Mouse (Mus musculus) cerebellum, adult (tissue): Measurements from ENCODE around the gene Pld3.
"Not testable (repeated sequence)": the region's sequence is repeated elsewhere in the genome, so short reads cannot be mapped to it uniquely, and the experiment has no call there.

Experiments used
- ATAC-seq: cut with Nextera tagmentation; 2 replicates; pipeline ENCODE4 v1.9.2; 2017; ENCODE audit warnings: mild to moderate bottlenecking, moderate library complexity, mixed read lengths; ENCODE audit not compliant: insufficient number of reproducible peaks, low FRiP score, low TSS enrichment

Gene Pld3

DNA sequence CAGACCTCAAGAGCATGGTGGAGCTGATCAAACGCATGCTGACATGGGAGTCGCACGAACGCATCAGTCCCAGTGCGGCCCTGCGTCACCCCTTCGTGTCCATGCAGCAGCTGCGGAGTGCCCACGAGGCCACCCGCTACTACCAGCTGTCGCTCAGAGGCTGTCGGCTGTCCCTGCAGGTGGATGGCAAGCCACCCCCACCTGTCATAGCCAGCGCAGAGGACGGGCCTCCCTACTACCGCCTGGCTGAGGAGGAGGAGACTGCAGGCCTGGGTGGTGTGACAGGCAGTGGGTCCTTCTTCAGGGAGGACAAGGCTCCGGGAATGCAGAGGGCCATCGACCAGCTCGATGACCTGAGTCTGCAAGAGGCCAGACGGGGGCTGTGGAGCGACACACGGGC is 23.9 kb downstream of the Pld3 start:
- ATAC-seq: no peak

DNA sequence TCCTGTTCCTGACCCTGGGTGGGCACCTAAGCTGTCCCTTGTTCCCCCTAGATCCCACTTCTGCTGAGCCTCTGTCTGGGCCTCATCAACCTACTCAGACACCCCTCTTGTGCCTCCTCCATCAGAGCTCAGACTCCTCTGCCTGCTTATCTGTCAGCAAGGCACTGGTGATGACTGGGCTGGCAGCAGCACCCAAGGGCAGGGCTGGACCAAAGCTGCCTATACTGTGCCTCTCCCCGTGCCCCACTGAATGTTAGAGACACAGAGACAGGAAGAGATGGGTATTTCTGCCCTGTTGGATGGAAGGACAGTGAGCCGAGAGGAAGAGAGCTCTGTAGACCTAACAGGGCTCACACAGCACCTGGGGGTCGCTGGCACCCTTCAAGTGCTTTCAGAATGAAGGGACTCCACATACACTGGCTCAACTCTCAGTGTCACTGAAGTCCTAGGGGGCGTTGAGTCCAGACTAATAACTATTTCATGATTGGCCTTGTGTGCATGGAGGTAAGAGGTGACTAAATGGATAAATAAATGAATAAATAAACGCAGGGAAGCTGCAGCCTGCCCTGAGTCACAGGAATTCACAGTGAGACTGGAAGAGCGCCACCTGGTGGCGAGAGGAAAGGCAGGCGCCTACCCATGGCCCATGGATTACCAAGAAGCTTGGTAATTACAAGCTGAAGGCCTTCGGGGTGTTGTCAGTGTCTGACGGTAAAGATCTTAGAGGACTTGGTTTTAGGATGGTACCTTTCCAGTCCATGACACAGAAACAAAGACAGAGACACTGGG is 26.8 kb downstream of the Pld3 start:
- ATAC-seq: peak; percentile 67; the same call in 1 of the 2 replicates

- ATAC-seq: no peak
Observed at GRCm38 (mm10) chr7:27523805-27524204, 29.2 kb downstream of the Pld3 start.

- no peak for ATAC-seq
Observed at GRCm38 (mm10) chr7:27522967-27523366, 30.1 kb downstream of the Pld3 start, which contains the start of gene Hipk4. Gene Hipk4, plus strand, starts transcription at chr7:27523267.

GRCm38 (mm10) chr7:27520599-27520998 is 32.4 kb downstream of the Pld3 start:
- no peak for ATAC-seq

DNA sequence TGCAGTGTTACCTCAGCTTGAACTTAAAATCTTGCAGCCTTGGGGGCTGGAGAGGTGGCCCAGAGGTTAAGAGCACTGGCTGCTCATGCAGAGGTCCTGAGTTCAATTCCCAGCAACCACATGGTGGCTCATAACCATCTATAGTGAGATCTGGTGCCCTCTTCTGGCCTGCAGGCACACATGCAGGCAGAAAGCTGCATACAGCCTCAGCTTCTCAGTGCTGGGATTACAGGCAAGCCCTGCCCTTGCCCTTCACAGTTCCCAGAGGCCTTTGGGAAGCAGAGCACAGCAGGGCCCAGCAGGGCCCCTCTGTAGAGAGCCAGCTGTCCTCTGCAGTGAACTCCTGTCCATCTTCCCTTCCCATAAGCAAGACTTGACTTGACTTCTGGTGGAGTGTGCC is 32.9 kb downstream of the Pld3 start:
- ATAC-seq: no peak

- no peak for ATAC-seq
Observed at GRCm38 (mm10) chr7:27518314-27518713, 34.7 kb downstream of the Pld3 start.

DNA sequence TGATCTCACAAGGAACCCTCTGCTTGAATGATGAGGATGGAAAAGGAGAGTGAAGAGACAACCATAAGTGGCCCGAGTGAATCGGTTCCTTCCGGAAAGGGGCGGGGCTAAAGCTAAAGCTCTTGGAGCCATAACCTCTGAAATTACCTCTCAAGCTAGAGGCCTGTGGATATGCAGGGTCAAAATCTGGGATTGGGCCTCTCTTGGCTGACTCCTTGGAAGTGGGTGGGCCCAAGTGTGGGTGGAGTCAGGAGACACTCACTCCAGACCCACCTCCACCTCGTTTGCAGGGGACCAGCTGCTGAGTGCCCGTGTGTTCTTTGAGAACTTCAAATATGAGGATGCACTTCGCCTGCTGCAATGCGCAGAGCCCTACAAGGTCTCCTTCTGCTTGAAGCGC is 38.1 kb downstream of the Pld3 start:
- no peak for ATAC-seq

DNA sequence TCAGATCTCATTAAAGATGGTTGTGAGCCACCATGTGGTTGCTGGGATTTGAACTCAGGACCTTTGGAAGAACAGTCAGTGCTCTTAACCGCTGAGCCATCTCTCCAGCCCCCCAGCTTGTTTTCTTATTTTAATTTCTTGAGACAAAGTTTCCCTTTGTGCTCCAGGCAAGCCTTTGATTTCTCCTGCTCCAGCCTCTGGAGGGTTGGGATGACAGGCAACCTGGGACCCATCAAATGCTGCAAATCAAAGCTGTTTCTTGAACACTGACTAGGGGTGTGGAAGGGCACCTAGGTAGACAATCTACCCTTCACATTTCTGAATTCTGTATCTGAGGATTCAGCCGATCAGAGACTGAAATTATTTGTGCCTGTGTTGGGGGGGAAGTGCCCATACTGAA is 42.2 kb downstream of the Pld3 start:
- ATAC-seq: no peak

DNA sequence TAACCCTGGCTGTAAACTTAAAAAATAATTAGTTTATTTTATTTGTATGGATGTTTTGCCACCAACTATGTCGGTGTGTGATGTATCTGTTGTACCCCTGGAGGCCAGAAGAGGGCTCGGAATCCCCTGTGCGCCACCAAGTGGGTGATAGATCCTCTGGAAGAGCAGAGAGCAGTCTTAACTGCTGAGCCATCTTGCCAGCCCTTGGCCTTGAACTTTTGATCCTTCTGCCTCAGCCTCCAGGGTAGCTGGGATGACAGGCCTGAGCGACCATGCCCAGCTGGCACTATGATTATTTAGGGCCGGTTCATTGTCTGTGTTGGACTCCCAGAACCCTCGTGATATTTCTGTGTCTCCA is 44.4 kb downstream of the Pld3 start:
- ATAC-seq: 0 out of 2 replicates have a peak, but pooled peaks have one; percentile 63

GRCm38 (mm10) chr7:27507711-27508647 is 45.0 kb downstream of the Pld3 start:
- peak; percentile 68; the same call in 1 of the 2 replicates for ATAC-seq

DNA sequence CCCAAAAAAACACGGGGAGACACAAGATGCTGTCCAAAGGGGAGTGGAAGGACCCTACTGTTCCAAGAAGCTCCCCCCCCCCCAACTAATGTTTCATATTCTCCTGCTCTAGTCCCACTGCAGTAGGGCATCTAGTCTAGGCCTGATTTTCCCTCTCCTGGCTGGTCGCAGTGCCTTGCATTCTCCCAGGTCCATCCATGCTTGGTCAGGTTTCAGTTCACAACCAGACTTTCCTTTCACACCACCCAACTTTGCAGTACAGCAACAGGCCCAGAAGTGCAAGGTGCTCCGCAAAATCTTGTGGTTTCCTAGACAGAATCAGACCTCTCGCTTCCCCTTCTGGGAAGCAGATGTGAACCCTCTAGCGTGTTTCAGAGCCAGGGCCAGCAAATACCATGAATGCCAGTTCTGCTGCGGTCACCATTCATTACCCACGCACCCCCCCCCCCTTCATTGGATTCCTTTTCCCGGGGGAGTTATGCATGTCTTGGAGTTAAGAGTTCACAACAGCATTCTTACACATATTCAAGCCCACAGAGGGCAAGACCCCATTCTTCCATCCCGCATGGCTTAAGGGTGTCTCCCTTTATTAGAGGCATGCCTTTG is 46.1 kb downstream of the Pld3 start:
- no peak for ATAC-seq

DNA sequence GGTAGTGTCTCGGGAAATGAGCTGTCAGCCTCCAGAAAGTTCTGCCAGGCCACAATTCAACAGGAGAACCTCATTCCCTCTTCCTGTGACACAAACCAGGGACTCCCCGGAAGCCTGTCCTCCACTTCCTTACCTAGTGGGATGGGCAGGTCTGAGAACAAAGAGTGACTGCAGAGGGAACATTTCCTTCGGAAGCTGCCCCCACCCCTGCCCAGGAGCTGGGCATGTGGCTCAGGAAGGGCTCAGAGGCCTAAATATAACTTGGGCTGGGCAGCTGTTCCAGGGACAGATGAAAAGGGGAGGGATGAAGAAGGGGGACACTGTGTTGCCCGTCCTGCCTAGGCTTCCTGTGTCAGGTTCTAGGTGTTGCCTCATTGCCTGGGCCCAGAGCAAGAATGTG is 51.4 kb downstream of the Pld3 start:
- ATAC-seq: no peak

GRCm38 (mm10) chr7:27499036-27499435 is 54.0 kb downstream of the Pld3 start, which contains the start of gene Prx:
Gene Prx, plus strand, starts transcription at chr7:27499324.
- no peak for ATAC-seq

DNA sequence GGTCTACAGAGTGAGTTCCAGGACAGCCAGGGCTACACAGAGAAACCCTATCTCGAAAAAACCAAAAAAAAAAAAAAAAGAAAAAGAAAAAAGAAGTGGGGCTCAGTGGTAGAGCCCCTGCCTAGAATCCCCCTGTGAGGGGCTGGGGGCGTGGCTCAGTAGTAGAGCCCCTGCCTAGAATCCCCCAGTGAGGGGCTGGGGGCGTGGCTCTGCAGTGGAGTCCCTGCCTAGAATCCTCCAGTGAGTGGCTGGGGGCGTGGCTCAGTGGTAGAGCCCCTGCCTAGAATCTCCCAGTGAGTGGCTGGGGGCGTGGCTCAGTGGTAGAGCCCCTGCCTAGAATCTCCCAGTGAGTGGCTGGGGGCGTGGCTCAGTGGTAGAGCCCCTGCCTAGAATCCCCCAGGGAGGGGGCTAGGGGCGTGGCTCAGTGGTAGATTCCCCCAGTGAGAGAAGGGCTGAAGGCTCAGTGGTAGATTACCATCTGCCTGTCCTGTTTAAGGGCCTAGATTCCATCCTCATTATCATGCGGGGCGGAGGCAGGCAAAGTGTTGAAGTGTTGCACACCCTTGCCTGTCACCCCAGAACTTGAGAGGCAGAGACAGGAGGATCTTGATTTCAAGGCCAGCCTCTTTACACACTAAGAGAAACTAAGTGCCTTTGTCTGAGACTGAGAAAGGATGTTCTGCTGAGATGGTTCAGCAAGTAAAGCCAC is 58.2 kb downstream of the Pld3 start:
- ATAC-seq: not testable (repeated sequence)

DNA sequence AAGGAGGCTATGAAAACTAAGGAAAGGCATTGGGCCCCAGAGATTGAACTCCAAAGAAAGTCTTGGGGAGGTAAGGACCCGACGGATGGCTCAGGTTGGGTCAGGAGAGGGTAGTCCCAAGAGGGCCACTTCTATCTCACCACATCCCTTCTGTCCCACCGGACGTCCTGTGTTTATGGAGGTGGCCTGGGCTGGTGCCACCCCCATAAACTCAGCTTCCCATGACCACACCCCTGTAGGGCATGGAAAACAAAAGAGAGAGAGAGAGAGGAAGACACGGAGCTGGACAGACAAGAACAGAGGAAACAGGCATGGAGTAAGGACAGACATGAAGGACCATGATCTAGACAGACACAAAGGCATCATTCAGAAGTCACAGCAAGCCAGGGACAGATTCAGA is 59.6 kb downstream of the Pld3 start:
- ATAC-seq: no peak

GRCm38 (mm10) chr7:27493022-27493421 is 60.0 kb downstream of the Pld3 start:
- no peak for ATAC-seq

DNA sequence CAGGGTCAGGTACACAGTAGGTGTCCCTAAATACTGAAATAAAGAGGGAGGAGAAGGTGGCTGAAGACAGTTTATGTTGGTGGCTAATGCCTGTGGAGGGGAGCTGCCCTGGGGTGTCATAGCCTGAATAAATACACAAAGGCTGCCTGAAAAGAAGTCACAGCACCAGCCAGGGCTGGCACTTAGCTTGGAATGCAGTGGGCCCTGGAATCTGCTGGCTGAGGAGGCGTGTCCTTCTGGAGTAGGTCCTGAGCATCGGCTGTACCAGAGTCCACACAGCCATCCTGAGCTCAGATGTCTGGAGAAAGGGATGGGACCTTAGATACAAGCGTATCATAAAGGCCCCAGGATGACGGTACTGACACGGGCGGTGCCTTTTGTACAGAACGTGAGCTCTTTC is 61.2 kb downstream of the Pld3 start:
- ATAC-seq: no peak

DNA sequence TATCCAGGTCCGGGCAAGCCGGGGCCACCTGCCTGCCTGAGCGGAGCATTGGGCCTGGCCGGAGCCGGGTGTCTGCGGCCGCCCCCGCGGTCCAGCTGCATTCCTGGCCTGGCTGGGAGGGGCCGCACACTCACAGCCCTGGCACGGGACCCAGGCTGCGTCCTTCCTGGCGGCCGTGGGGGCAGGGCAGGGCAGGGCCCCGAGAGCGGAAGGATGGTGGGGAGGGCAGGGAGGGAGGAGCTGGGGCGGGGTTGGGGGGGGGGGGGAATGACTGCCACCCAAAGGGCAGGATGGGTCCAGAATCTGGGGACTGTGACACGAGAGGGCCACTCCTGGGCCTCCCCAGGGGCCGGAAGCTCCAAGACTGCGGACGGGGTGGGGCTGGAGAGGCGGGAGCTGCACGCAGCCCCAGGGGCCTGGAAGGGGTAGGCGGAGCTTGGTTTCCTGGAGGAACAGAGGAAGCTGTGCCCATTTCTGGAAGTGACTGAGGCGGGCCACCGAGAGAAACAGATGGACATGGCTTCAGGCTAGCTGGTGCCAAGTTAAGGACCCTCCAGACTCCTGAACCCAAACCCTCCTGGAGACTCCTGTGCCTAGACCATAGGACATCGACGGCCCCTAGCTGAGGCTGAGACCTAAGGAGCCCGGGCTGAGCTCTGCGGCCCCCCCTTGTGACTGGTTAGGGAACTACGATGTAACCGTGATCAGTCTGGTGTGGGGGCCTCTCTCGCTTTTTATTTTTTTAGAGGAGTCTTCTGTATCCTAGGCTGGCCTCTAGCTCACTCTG is 62.3 kb downstream of the Pld3 start:
- peak; percentile 53 for ATAC-seq

DNA sequence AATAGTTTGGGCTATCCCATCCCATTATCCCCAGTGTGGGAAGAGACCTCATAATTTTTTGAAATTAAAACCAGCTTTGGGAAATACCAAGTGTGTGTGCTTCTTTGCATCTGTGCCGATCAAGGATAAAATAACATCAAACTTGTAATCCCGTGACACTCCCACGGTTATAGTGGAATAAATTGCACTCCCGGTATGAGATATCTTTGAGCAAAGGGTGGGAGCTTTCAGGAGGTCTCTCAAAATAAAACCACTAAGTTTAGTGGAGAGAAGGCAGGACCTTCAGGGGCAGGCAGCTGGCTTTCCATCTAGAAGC is 62.8 kb downstream of the Pld3 start:
- ATAC-seq: no peak
